Comparison of ENCODE assay signal across 7 mouse cellular contexts in genomic region chr8:49595501-49595900, GRCm38 (mm10).
"Had no signal": no experiment of that assay in that cellular context is flagged by ENCODE, and none has a peak within 500 bp of the region (broad histone marks: within the 10 kb centered on the region; RNA-seq: fewer than 3 reads in every experiment).

No protein-coding gene starts in this region.

- DNase-seq: kidney, postnatal 10 days; kidney, postnatal 4 days; lung, adult 2 months; lung, postnatal 36 days; spleen, adult 18-20 months; thymus, adult 2 months; thymus, postnatal 25 days had no signal
